Comparison of ENCODE assay signal across 15 mouse cellular contexts in the genomic region with DNA sequence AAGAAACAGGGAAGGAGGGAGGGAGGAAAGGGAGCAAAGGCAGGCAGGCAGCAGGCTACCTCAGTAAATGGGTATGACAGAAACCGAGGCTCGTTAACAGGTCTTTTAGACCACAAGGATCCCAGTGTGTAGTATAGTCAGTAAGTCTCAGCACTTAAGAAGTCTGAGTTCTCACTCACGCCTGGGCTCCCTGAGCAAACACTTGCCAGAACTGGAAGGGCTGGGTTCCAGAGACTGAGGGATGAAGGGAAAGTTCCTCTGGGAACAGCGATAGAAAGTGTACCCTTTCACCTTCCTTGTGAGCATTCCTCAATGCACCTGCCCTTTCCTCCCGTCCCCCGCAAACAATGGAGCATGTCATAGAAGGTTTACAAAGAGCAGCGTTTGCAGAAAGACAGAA.
"Had no signal": no experiment of that assay in that cellular context is flagged by ENCODE, and none has a peak within 500 bp of the region (broad histone marks: within the 10 kb centered on the region; RNA-seq: fewer than 3 reads in every experiment).

No protein-coding gene starts in this region.

- H3K4me1 ChIP-seq: neural tube, embryonic 15.5 days had no signal

- H3K36me3 ChIP-seq: neural tube, embryonic 15.5 days; stomach, embryonic 15.5 days had no signal

- DNase-seq: retina, postnatal 1 day; right cerebral cortex, adult 18-20 months; right cerebral cortex, postnatal 14 days; right cerebral cortex, postnatal 25 days; right cerebral cortex, postnatal 4 days; spleen, adult 18-20 months; thymus, adult 18-20 months; thymus, adult 2 months; thymus, postnatal 14 days; thymus, postnatal 25 days; thymus, postnatal 36 days; thymus, postnatal 4 days had no signal

- H3K9me3 ChIP-seq: neural tube, embryonic 15.5 days; stomach, embryonic 15.5 days had no signal

- H3K9ac ChIP-seq: neural tube, embryonic 15.5 days; stomach, embryonic 15.5 days had no signal

- H3K27me3 ChIP-seq: neural tube, embryonic 15.5 days; stomach, embryonic 15.5 days had no signal

- H3K4me2 ChIP-seq: neural tube, embryonic 15.5 days; stomach, embryonic 15.5 days had no signal

- H3K4me3 ChIP-seq: neural tube, embryonic 15.5 days; stomach, embryonic 15.5 days had no signal

- H3K27ac ChIP-seq: neural tube, embryonic 15.5 days; stomach, embryonic 15.5 days; stomach, postnatal 0 days had no signal
